Mouse (Mus musculus) central nervous system, embryonic 14 days (tissue): ENCODE results near the gene Ap1m2. TPM values are rescaled to one million over a fixed set of nuclear protein-coding genes. Genes with fewer than 3 reads are reported as not detected.

Experiments used
- polyA plus RNA-seq: library from polyadenylated mRNA; depleted of rRNA; stranded (reverse); fragments of >200 nt; gene quantifications from 2 replicates; pipeline ENCODE4 v1.2.3, GENCODE M21; 2012; rRNA removed

Ap1m2 gene
- 1.2 and 5.0 TPM in 2 replicates for polyA plus RNA-seq

DNA sequence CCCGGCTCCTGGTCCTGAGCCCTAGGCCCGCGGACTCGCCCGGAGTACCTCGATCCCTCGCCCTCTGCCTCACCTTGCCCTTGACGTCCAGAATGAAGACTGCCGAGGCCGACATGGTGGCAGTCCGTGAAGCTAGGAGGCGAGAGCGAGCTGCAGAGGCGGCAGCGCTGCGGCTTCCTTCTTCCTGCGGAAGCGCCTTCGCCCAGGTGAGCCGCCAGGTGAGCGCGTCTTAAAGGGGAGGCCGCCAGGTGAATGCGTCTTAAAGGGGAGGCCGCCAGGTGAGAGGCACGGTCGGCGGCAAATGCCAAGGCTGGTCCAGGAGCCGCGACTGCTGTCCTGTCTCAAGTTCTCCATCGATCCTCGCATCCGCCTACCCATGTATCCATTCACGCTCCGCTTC, at the start of gene Ap1m2:
TSS of gene Ap1m2 (minus strand) at position 204 of the 400 bp plus-strand sequence.

DNA sequence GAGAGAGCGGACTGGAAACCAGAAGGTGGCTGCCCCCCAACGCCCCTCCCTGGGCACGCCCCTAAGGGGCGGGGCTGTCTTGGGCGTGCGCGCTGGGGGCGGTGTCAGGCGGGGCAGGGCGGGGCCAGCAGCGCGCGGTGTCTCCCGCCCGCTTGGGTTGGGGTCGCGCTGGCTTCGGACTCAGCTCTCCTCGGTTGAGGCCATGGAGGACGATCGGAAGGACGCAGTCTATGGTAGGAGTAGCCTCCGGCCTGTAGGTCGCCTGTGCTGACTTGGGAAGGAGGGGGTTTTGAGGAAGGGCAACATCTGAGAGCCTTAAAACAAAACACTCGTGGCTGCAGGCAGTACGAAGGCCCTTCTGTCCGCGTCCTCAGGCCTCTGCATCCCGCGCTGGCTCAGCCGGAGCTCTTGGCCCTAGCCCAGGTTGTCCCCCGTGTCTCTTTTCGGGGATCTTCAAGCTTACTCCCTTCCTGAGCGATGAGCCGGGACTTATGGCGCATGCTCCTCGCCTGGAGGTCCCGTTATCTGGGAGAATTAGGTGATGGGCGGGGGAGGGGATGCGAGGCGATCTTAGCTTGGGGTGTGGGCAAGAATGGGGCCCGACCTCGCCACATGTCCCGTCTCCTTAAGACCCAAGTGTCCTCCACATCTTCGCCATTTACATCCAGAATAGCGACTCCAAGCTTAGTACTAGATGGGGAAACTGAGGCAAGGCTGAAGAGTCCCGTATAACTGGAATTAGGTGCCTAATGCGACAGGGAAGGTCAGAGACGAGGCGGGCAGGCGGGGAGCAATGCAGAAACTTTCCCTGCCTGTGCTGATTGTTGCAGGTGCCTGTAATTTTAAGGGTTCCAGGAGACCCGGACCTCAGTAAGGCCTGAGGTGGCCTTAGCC, 8.7 kb upstream of the Ap1m2 start, which contains the start of gene Slc44a2:
TSS of gene Slc44a2 (plus strand) at position 80 of the 894 bp plus-strand sequence.

DNA sequence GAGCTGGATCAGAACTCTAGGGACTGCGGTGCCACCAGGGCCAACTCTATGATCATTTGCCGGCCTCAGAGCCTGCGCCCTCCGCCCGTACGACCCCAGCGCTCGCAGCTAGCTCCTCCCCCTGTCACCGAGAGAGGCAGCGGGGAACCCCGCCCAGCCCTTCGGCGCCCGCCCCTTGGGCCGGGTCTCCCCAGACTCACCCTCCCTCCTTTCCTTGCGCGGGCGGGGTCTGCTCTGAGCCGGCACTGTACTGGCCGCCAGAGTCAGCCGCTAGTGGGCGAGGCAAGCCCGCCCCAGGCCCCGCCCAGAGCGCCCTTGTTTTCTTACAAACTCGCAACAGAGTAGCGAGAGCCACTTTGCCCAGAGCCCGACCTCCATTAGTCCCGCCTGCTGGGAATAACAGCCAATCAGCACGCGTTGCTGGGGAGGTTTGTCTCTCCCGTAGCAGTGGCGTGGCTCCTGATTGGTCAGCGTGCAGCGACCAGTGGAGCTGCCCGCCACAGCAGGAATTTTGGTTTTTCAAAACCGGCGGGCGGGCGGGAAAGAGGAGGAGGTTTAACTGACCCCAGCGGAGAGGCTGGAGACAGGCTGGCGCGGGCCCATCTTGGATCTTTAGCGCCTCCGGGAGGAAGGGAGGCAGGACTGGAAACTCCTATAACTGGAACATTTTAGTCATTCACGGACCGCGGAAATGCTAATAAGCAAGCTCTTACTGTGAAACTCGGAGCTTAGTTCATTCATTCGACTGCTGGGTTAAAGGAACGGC, 20.9 kb downstream of the Ap1m2 start, which contains the start of gene Cdkn2d:
TSS of gene Cdkn2d (minus strand) at position 386 of the 766 bp plus-strand sequence.

DNA sequence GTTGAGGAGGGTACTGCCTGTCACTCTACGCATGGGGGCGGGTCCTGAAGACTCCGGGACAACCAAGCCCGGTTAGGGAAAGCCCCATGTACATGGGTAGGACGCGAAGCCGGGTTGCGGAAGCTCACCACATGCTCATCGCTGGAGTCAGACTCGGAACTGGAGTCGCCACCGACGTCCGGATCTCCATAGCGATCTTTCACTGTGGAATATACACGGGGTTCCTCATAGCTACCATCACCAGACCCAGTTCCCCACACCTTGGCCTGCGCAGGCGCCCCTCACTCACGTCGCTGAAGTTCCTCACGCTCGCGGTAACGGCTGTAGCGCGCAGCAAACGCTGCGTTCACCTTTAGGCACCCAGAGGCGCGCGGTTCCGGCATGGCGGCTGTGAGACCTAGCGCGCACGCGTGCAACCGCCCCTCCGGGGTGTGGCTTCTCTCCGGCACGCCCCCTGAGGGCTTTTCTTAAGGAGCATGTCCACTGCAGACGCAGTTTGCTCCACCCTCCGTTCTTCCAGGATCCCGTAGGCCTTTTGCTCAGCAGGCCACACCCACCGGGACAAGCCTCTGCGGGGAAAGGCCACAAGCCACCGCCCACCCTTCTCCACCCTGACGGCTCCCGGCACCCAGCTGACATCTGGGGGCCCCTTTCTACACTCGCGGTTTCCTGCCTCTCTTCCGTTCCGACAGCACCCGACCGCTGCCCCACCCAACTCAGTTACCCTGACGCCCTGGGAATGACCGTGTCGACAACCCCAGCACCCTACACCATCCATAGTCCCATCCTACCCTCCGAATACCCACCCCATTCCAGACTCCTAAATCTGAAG, 24.4 kb downstream of the Ap1m2 start, which contains the start of gene Kri1:
TSS of gene Kri1 (minus strand) at position 399 of the 832 bp plus-strand sequence.

DNA sequence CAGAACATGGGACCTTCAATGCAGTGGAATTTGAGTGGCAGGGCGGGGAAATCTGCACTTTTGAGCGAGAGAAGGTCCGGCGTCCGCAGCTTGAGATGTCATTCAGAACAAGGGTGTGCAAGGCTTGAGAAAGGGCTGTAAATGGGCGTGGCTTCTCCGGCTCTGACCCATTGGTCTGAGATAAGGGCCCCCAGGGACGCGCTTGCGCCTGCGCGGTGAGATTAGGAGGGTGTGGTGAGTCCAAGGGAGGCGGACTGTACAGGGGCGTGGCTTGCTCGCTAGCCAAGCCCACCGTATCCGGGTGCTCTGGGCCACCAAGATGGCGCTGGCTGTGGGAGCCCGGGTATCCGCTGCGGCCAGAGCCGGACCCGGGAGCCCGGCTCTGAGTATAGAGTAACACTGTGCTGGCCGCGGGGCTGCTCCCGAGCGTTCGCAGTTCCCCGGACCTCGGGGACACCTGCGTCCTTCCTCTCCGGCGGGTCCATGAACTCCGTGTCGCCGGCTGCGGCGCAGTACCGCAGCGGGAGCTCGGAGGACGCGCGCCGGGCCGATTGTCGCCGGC, 47.1 kb downstream of the Ap1m2 start, which contains the start of gene Atg4d:
TSS of gene Atg4d (plus strand) at position 294 of the 562 bp plus-strand sequence.

GRCm38 (mm10) chr9:21248326-21248725, 63.8 kb downstream of the Ap1m2 start, which contains the start of gene S1pr5:
TSS of gene S1pr5 (minus strand) at chr9:21248443.

Other genes starting within 250 kb of the Ap1m2 start
- gene Zglp1, start 245.2 kb downstream of the Ap1m2 start, polyA plus RNA-seq: 0.61 TPM in 2 replicates
- gene Gm49373, start 239.2 kb downstream of the Ap1m2 start, polyA plus RNA-seq: 3.4 and 3.6 TPM in 2 replicates
- gene Fdx1l, start 238.7 kb downstream of the Ap1m2 start, polyA plus RNA-seq: 68.5 and 74.1 TPM in 2 replicates
- gene Gm38431, start 220.3 kb downstream of the Ap1m2 start, polyA plus RNA-seq: 4.3 and 5.0 TPM in 2 replicates
- gene Raver1, start 220.3 kb downstream of the Ap1m2 start, polyA plus RNA-seq: 67.1 and 69.6 TPM in 2 replicates
- 16.9 and 18.7 TPM in 2 replicates for gene Tyk2, start 181.1 kb downstream of the Ap1m2 start, polyA plus RNA-seq
- gene Cdc37, start 162.4 kb downstream of the Ap1m2 start, polyA plus RNA-seq: 204 and 216 TPM in 2 replicates
- gene Pde4a, start 146.6 kb downstream of the Ap1m2 start, polyA plus RNA-seq: 14.5 and 14.7 TPM in 2 replicates
- gene Keap1, start 73.0 kb downstream of the Ap1m2 start, polyA plus RNA-seq: 42.7 and 45.6 TPM in 2 replicates
- gene S1pr5, start 63.9 kb downstream of the Ap1m2 start, polyA plus RNA-seq: 1.8 and 2.4 TPM in 2 replicates
- 33.9 and 37.7 TPM in 2 replicates for gene Atg4d, start 47.0 kb downstream of the Ap1m2 start, polyA plus RNA-seq
- 44.7 and 45.6 TPM in 2 replicates for gene Kri1, start 24.4 kb downstream of the Ap1m2 start, polyA plus RNA-seq
- gene Cdkn2d, start 20.9 kb downstream of the Ap1m2 start, polyA plus RNA-seq: 70.2 and 80.6 TPM in 2 replicates
- 83.1 and 95.6 TPM in 2 replicates for gene Slc44a2, start 8.4 kb upstream of the Ap1m2 start, polyA plus RNA-seq
- 212 and 226 TPM in 2 replicates for gene Ilf3, start 55.5 kb upstream of the Ap1m2 start, polyA plus RNA-seq
- 89.1 and 94.3 TPM in 2 replicates for gene Qtrt1, start 99.5 kb upstream of the Ap1m2 start, polyA plus RNA-seq
- 83.4 and 86.2 TPM in 2 replicates for gene Dnm2, start 112.6 kb upstream of the Ap1m2 start, polyA plus RNA-seq
- gene Tmed1, start 197.9 kb upstream of the Ap1m2 start, polyA plus RNA-seq: 40.7 and 50.4 TPM in 2 replicates
- gene AB124611, start 213.8 kb upstream of the Ap1m2 start, polyA plus RNA-seq: 1.2 and 1.5 TPM in 2 replicates
- 110 and 130 TPM in 2 replicates for gene Carm1, start 234.6 kb upstream of the Ap1m2 start, polyA plus RNA-seq